Mouse (Mus musculus): ENCODE results near the gene Ptcd1.

DNA sequence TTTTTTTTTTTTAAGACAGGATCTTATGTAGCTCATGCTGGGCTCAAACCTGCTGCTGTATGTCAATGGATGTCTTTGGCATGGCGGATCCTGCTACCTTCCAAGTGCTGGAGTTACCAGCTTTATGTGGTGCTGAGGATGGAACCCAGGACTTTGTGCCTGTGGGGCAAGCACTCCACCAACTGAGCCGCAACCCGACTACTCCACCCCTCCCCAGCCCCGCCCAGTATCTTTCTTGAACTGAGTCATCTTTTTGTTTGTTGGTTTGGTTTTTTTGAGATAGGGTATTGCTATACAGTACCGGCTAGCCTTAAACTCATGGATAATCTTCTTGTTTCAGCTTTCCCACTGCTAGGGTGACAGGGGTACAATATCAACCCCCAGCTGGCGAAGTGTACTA lies 22.5 kb upstream of the Ptcd1 start:
- TF ChIP-seq POLR2A (IDR thresholded peaks at IDR 0.05; ENCODE audit: insufficient read depth, low read depth, low read length) (no peak), CTCF (IDR thresholded peaks at IDR 0.05; ENCODE audit: insufficient read depth, low read depth, low read length) (no peak)
